Mouse (Mus musculus): ENCODE data around the gene Plac8.

DNA sequence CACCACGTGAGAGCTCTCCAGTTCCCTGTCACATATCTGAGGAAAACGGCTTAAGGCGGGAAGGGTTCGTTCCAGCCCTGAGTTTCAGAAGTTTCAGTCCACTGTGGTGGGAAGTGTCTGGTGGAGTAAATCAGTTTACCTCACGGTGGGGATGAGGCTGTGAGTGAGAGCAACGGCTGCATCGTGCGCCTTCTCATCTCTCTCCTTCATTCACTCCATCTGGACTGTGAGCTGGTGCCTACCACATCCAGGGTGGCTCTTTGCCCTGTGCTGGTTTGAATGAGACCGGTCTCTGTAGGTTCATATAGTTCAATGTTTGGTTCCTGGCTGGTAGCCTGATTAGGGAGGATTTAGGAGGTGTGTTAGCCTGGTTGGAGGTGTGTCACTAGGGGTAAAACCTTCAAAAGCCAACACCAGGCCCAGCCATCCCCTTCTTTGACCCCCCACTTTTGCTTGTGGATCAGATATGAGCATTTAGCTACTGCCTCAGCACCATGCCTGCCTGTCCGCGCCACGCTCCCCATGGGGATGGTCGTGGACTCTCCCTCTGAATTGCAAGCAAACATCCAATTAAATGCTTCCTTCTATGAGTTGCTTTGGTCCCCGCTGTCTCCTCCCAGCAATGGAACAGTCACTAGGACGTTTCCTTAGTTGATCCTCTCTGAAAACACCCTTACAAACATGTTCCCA is 47.7 kb upstream of the Plac8 start:
- TF ChIP-seq CTCF (IDR thresholded peaks at IDR 0.05; ENCODE audit: low read depth) = no peak
- TF ChIP-seq EP300 (IDR thresholded peaks at IDR 0.05; ENCODE audit: low read depth) = no peak

Data from heart, postnatal 0 days (tissue).